Mouse (Mus musculus): ENCODE measurements around the gene Fgfr2. TPM values are rescaled to one million over a fixed set of nuclear protein-coding genes. Genes with fewer than 3 reads are reported as not detected.

Fgfr2 gene
- polyA plus RNA-seq, 1 experiment from 2014 or later: not detected

- Histone ChIP-seq H3K79me2 (ENCODE audit: inconsistent target) (no peaks in the 10 kb centered on the region), H3K36me3 (ENCODE audit: inconsistent target) (no peaks in the 10 kb centered on the region), H3K4me3 (ENCODE audit: inconsistent target) (no peak overlapping the region), H3K27ac (no peak overlapping the region)
- 81% methylated on average over 6 of the region's 6 CpGs for WGBS (ENCODE audit: missing documents)
Measured at GRCm38 (mm10) chr7:131670586-131670985, 1452.6 kb downstream of the Fgfr2 start.

GRCm38 (mm10) chr7:131669326-131669725 lies 1453.8 kb downstream of the Fgfr2 start:
- Histone ChIP-seq H3K79me2 (ENCODE audit: inconsistent target) (no peaks in the 10 kb centered on the region), H3K4me3 (ENCODE audit: inconsistent target) (no peak overlapping the region), H3K27ac (no peak overlapping the region), H3K36me3 (ENCODE audit: inconsistent target) (no peaks in the 10 kb centered on the region)
- 81% methylated on average over 4 of the region's 4 CpGs for WGBS (ENCODE audit: missing documents)

GRCm38 (mm10) chr7:131660726-131661125 lies 1462.4 kb downstream of the Fgfr2 start:
- no peaks in the 10 kb centered on the region for H3K79me2 ChIP-seq (ENCODE audit: inconsistent target)
- 94% methylated on average over 1 of the region's 1 CpGs for WGBS (ENCODE audit: missing documents)
- no peaks in the 10 kb centered on the region for H3K36me3 ChIP-seq (ENCODE audit: inconsistent target)
- no peak overlapping the region for H3K27ac ChIP-seq
- H3K4me3 ChIP-seq (ENCODE audit: inconsistent target): no peak overlapping the region

- H3K4me3 ChIP-seq (ENCODE audit: inconsistent target): no peak overlapping the region
- H3K27ac ChIP-seq: no peak overlapping the region
- H3K79me2 ChIP-seq (ENCODE audit: inconsistent target): no peaks in the 10 kb centered on the region
- 59% methylated on average over 7 of the region's 7 CpGs for whole genome bisulfite sequencing (ENCODE audit: missing documents)
- no peaks in the 10 kb centered on the region for H3K36me3 ChIP-seq (ENCODE audit: inconsistent target)
Measured at GRCm38 (mm10) chr7:131656017-131656416, 1467.1 kb downstream of the Fgfr2 start.

DNA sequence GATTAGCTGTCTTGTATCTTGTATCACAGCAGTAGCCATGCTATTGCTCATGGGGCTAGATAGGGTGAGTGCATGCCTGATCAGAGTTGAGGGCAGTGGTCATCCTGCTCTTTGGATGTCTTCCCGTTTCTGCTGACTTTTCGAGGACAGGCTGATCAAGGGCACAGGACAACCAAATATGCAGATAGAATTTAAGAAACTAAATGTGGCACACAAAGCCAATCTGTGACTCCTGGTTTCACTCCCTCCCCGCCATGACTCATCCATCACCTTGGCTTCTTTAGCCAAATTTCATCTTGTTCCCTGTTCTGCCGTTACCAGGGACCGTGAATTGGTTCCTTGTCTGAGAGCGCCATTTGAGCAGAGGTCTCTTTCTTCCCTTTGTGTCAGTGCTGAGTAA lies 1469.7 kb downstream of the Fgfr2 start:
- no peaks in the 10 kb centered on the region for H3K36me3 ChIP-seq (ENCODE audit: inconsistent target)
- H3K4me3 ChIP-seq (ENCODE audit: inconsistent target): no peak overlapping the region
- 91% methylated on average over 6 of the region's 6 CpGs for WGBS (ENCODE audit: missing documents)
- no peak overlapping the region for H3K27ac ChIP-seq
- H3K79me2 ChIP-seq (ENCODE audit: inconsistent target): no peaks in the 10 kb centered on the region

GRCm38 (mm10) chr7:131651921-131652694 lies 1471.0 kb downstream of the Fgfr2 start:
- H3K36me3 ChIP-seq (ENCODE audit: inconsistent target): no peaks in the 10 kb centered on the region
- 84% methylated on average over 12 of the region's 12 CpGs for WGBS (ENCODE audit: missing documents)
- no peak overlapping the region for H3K27ac ChIP-seq
- no peaks in the 10 kb centered on the region for H3K79me2 ChIP-seq (ENCODE audit: inconsistent target)
- H3K4me3 ChIP-seq (ENCODE audit: inconsistent target): no peak overlapping the region

- Histone ChIP-seq H3K4me3 (ENCODE audit: inconsistent target) (no peak overlapping the region), H3K36me3 (ENCODE audit: inconsistent target) (no peaks in the 10 kb centered on the region), H3K79me2 (ENCODE audit: inconsistent target) (no peaks in the 10 kb centered on the region), H3K27ac (no peak overlapping the region)
- 63% methylated on average over 2 of the region's 2 CpGs for WGBS (ENCODE audit: missing documents)
Measured at GRCm38 (mm10) chr7:131650277-131650676, 1472.9 kb downstream of the Fgfr2 start.

DNA sequence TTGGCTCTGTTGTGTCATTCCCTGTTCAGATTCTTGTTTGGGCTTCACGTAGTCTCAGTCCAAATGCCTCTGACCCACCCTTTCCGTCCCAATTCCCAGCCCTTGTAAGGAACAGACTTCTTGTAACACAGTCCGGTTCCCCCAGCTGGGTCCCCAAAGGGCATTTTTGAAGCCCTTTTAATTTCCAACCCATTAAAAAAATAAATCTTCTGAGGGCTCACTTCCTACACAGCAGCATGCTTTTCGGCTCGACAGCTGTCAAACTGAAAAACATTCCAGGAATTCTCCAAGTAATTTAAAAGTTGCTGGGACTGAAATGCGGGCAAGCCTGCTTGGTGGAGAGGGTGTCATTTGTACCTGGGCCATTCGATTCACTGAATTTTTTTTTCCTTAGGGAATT lies 1474.9 kb downstream of the Fgfr2 start:
- Histone ChIP-seq H3K4me3 (ENCODE audit: inconsistent target) (no peak overlapping the region), H3K36me3 (ENCODE audit: inconsistent target) (no peaks in the 10 kb centered on the region), H3K27ac (no peak overlapping the region), H3K79me2 (ENCODE audit: inconsistent target) (no peaks in the 10 kb centered on the region)
- WGBS (ENCODE audit: missing documents): 72% methylated on average over 7 of the region's 7 CpGs

DNA sequence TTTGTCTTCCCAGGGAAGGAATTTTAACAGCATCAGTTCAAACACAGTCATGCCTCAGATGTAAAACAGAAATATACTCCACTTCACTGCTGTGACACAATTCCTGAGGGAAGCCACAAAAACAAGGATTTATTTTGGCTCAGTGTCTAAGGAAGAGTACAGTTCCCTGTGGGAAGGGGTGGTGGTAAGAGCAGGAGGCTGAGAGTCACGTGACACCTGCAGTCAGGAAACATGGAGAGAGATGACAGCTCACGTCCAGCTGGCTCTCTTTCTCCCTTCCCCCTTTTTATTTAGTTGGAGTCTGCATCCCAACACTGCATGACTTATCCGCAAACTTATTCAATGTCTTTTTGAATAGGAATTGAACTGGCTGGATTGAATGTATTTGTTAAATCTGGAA lies 1475.6 kb downstream of the Fgfr2 start:
- H3K36me3 ChIP-seq (ENCODE audit: inconsistent target): no peaks in the 10 kb centered on the region
- H3K27ac ChIP-seq: no peak overlapping the region
- no peaks in the 10 kb centered on the region for H3K79me2 ChIP-seq (ENCODE audit: inconsistent target)
- H3K4me3 ChIP-seq (ENCODE audit: inconsistent target): no peak overlapping the region
- WGBS (ENCODE audit: missing documents): 48% methylated on average over 3 of the region's 3 CpGs

DNA sequence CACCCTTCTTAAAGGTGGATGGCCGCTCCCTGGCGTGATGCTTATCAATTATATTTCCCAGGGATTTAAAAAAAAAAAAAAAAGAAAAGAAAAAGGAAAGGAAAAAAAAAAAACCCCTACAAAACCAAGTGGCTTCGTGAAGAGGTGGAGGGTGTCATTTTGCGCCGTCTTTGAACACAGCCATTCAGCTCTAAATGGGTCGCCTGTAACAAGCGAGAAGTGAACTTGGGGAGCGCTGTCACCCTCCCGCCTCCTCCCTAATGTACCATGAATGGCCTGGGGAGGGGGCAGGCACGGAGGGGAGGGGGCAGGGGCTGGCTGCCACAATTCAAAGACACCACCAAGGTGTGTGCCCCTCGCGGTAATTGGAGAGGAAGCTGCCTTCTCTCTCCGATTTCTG lies 1478.6 kb downstream of the Fgfr2 start:
- H3K4me3 ChIP-seq (ENCODE audit: inconsistent target): no peak overlapping the region
- 8% methylated on average over 13 of the region's 13 CpGs for WGBS (ENCODE audit: missing documents)
- no peaks in the 10 kb centered on the region for H3K36me3 ChIP-seq (ENCODE audit: inconsistent target)

DNA sequence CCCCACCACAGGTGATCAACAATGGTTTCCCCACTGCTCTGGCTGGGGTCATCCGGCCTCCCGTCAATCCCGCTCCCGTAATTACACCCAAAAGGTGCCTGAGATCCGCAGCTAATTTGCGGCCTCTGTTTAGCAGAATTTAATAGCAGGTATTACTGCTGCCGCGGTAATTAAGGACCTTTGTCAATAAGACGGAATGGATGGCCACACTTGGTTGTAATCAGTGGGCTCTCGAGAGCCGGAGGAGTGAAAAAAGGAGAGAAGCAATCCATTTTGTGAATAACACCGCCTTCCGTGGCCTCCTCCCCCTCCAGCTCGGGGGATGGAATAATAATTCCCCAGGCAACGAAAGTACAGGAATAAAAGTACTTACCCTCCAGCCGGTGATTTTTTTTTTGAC lies 1479.1 kb downstream of the Fgfr2 start:
- no peaks in the 10 kb centered on the region for H3K36me3 ChIP-seq (ENCODE audit: inconsistent target)
- H3K79me2 ChIP-seq (ENCODE audit: inconsistent target): no peaks in the 10 kb centered on the region
- 5% methylated on average over 16 of the region's 16 CpGs for WGBS (ENCODE audit: missing documents)
- no peak overlapping the region for H3K4me3 ChIP-seq (ENCODE audit: inconsistent target)
- no peak overlapping the region for H3K27ac ChIP-seq

More for the DNA sequence above, 1478.6 kb downstream of the Fgfr2 start:
- Histone ChIP-seq H3K79me2 (ENCODE audit: inconsistent target) (no peaks in the 10 kb centered on the region), H3K27ac (no peak overlapping the region)

DNA sequence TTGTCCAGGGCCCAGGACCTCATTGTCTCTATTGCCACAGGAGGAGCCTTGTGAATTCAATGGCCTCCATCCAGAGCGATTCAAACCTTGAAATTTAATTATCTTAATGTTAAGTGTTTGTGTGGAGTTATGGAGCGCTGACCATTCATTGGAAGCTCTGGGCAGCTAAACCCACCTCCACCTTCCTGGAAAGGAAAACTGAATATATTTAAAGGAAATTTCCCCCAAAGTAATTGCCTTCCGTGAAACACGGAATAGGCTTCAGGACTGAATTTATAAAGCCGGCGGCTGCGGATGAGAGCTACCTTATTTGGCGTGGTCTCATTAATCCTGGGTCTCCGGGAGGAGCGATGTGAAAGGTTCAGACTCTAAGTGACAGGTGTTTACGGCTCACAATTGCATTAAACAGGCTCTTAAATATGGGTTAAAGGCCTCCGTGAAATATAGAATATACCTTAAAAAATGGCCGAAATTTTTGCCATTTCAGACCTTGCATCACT lies 1479.8 kb downstream of the Fgfr2 start:
- WGBS (ENCODE audit: missing documents): 33% methylated on average over 13 of the region's 13 CpGs

GRCm38 (mm10) chr7:131629562-131629961 lies 1493.6 kb downstream of the Fgfr2 start:
- no peaks in the 10 kb centered on the region for H3K79me2 ChIP-seq (ENCODE audit: inconsistent target)
- WGBS (ENCODE audit: missing documents): 66% methylated on average over 7 of the region's 8 CpGs

More for the DNA sequence above, 1479.8 kb downstream of the Fgfr2 start:
- Histone ChIP-seq H3K4me3 (ENCODE audit: inconsistent target) (no peak overlapping the region), H3K27ac (no peak overlapping the region), H3K79me2 (ENCODE audit: inconsistent target) (no peaks in the 10 kb centered on the region), H3K36me3 (ENCODE audit: inconsistent target) (no peaks in the 10 kb centered on the region)

GRCm38 (mm10) chr7:131628846-131629391 lies 1494.2 kb downstream of the Fgfr2 start:
- Histone ChIP-seq H3K27ac (no peak overlapping the region), H3K4me3 (ENCODE audit: inconsistent target) (no peak overlapping the region), H3K36me3 (ENCODE audit: inconsistent target) (no peaks in the 10 kb centered on the region), H3K79me2 (ENCODE audit: inconsistent target) (no peaks in the 10 kb centered on the region)
- WGBS (ENCODE audit: missing documents): 93% methylated on average over 13 of the region's 13 CpGs

More at GRCm38 (mm10) chr7:131629562-131629961, 1493.6 kb downstream of the Fgfr2 start:
- H3K27ac ChIP-seq: no peak overlapping the region
- no peaks in the 10 kb centered on the region for H3K36me3 ChIP-seq (ENCODE audit: inconsistent target)
- H3K4me3 ChIP-seq (ENCODE audit: inconsistent target): no peak overlapping the region

GRCm38 (mm10) chr7:131628356-131628755 lies 1494.8 kb downstream of the Fgfr2 start:
- WGBS (ENCODE audit: missing documents): 90% methylated on average over 17 of the region's 17 CpGs
- H3K36me3 ChIP-seq (ENCODE audit: inconsistent target): no peaks in the 10 kb centered on the region
- H3K4me3 ChIP-seq (ENCODE audit: inconsistent target): no peak overlapping the region
- H3K79me2 ChIP-seq (ENCODE audit: inconsistent target): no peaks in the 10 kb centered on the region
- H3K27ac ChIP-seq: no peak overlapping the region

Measured in macrophage (primary cell).